Mouse (Mus musculus) embryonic facial prominence, embryonic 12.5 days (tissue): ENCODE measurements around the gene Slamf9. TPM values are rescaled to one million over a fixed set of nuclear protein-coding genes. Genes with fewer than 3 reads are reported as not detected.

ENCODE experiments used
- ATAC-seq: fragments of 200-750 bp; cut with Nextera tagmentation; 2 replicates; pipeline ENCODE4 v1.8.0; 2017; ENCODE audit not compliant: insufficient number of reproducible peaks, insufficient read depth, low FRiP score, low TSS enrichment
- H3K27ac ChIP-seq: fragments of 300-500 bp; sonication (generic); 2 replicates; pipeline ENCODE4 v1.5.1; 2016; ENCODE audit warnings: mild to moderate bottlenecking
- H3K27me3 ChIP-seq: fragments of 300-500 bp; sonication (generic); 2 replicates; pipeline ENCODE4 v1.6.1; 2016; ENCODE audit warnings: mild to moderate bottlenecking, moderate library complexity
- H3K36me3 ChIP-seq: fragments of 300-500 bp; sonication (generic); 2 replicates; pipeline ENCODE4 v1.6.1; 2016; ENCODE audit warnings: mild to moderate bottlenecking
- H3K4me1 ChIP-seq: fragments of 300-500 bp; sonication (generic); 2 replicates; pipeline ENCODE4 v1.6.1; 2016
- H3K4me2 ChIP-seq: fragments of 300-500 bp; sonication (generic); replicated peaks from 2 replicates; pipeline ENCODE4 v1.6.1; 2016; ENCODE audit warnings: mild to moderate bottlenecking, moderate library complexity
- H3K4me3 ChIP-seq: fragments of 300-500 bp; sonication (generic); 2 replicates; pipeline ENCODE4 v1.5.1; 2016; ENCODE audit warnings: mild to moderate bottlenecking
- H3K9ac ChIP-seq: fragments of 300-500 bp; sonication (generic); 2 replicates; pipeline ENCODE4 v1.6.1; 2016; ENCODE audit warnings: mild to moderate bottlenecking, moderate library complexity
- H3K9me3 ChIP-seq: fragments of 300-500 bp; sonication (generic); 2 replicates; pipeline ENCODE4 v1.6.1; 2016; ENCODE audit warnings: mild to moderate bottlenecking, moderate library complexity
- WGBS: fragments of 180-500 bp; shearing (Covaris S2); methylation state at CpG from one replicate; pipeline ENCODE4 v1.1.7; 2016; 5-methylcytosine and 5-hydroxymethylcytosine counted together
- polyA plus RNA-seq: library from polyadenylated mRNA; unstranded; fragments of >200 nt; fragmentation: Nextera tagmentation; extraction: Ambion mirVana; gene quantifications from 2 replicates; pipeline ENCODE4 v1.2.1, GENCODE M21; 2016

Gene Slamf9
- polyA plus RNA-seq, 1 experiment from 2014 or later = 0.41 TPM

DNA sequence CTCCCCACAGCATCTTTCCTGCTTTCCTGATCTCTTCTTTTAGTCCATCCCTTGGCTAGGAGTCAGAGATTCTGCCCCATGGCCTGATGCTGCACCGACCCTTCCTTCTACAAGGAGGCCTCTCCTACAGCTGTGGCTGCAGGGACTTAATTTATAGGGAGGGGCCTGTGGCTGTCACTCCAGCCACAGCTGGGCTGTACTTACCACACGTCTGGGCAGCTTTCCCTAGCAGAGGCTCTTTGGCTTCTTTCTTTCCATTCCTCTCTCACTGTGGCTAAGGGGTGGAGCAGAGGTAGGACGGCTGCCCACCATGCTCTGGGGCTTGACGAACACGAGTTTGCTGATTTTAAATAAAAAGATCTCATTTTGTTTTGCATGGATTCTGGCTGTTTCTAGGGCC, 31.8 kb downstream of the Slamf9 start:
- H3K4me1 ChIP-seq = peaks cover 38% of the 10 kb centered on the region
- no peak overlapping the region for H3K4me3 ChIP-seq
- H3K27me3 ChIP-seq = peaks cover 2% of the 10 kb centered on the region; the same call in 1 of the 2 replicates
- ATAC-seq = no peak
- no peak overlapping the region for H3K4me2 ChIP-seq
- H3K9ac ChIP-seq = no peak overlapping the region; the same call in 1 of the 2 replicates
- whole genome bisulfite sequencing = 54% methylated on average over 5 of the region's 5 CpGs
- no peak overlapping the region for H3K27ac ChIP-seq
- no peaks in the 10 kb centered on the region for H3K9me3 ChIP-seq
- no peaks in the 10 kb centered on the region for H3K36me3 ChIP-seq

- H3K4me3 ChIP-seq = no peak overlapping the region
- no peaks in the 10 kb centered on the region for H3K9me3 ChIP-seq
- H3K4me2 ChIP-seq = no peak overlapping the region
- H3K27ac ChIP-seq = no peak overlapping the region
- no peaks in the 10 kb centered on the region for H3K27me3 ChIP-seq
- H3K36me3 ChIP-seq = no peaks in the 10 kb centered on the region
- WGBS = 88% methylated on average over 3 of the region's 3 CpGs
- no peak overlapping the region for H3K9ac ChIP-seq
- no peak for ATAC-seq
- peaks cover 33% of the 10 kb centered on the region for H3K4me1 ChIP-seq
Observed at GRCm38 (mm10) chr1:172507701-172508100, 32.5 kb downstream of the Slamf9 start.

DNA sequence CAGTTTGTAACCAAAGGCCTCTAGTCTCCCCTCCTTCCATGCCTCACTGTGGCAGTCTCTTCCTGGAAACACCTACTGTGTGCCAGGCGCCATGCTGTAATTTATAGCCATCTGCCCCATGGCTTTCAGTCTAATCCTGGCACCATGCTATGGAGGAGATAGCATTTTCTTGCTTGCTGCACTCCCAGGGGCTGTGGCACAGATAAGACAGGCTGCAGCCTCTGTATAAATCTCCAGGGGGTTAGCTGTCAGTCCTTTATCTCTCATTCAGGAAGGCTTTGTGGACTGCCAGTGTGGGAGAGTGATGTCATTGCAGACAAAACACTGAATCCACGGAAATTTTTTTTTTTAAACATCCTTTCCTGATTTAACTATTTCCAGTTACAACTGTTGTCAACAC, 33.0 kb downstream of the Slamf9 start:
- no peaks in the 10 kb centered on the region for H3K27me3 ChIP-seq
- no peak overlapping the region for H3K9ac ChIP-seq
- H3K36me3 ChIP-seq = no peaks in the 10 kb centered on the region
- ATAC-seq = no peak
- H3K27ac ChIP-seq = no peak overlapping the region
- no peaks in the 10 kb centered on the region for H3K9me3 ChIP-seq
- no peak overlapping the region for H3K4me2 ChIP-seq
- H3K4me3 ChIP-seq = no peak overlapping the region
- H3K4me1 ChIP-seq = peaks cover 28% of the 10 kb centered on the region
- 60% methylated on average over 2 of the region's 2 CpGs for WGBS

DNA sequence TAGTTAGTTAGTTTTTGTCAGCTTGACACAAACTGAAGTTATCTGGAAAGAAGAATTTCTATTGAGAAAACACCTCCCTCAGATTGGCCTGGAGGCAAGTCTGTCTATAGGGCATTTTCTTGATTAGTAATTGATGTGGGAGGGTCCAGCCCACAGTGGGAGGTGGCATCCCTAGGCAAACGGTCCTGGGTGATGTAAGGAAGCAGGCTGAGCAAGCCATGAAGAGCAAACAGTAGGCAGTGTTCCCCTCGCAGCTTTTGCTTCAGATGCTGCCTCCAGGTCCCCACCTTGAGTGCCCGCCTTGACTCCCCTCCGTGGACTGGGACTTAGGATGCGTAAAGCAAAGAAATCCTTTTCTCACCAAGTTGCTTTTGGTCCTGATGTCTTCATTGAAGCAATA, 34.1 kb downstream of the Slamf9 start:
- no peaks in the 10 kb centered on the region for H3K27me3 ChIP-seq
- H3K9me3 ChIP-seq = no peaks in the 10 kb centered on the region
- no peak overlapping the region for H3K4me3 ChIP-seq
- ATAC-seq = no peak
- WGBS = 79% methylated on average over 5 of the region's 5 CpGs
- no peak overlapping the region for H3K9ac ChIP-seq
- H3K27ac ChIP-seq = no peak overlapping the region
- H3K4me1 ChIP-seq = peaks cover 20% of the 10 kb centered on the region
- no peak overlapping the region for H3K4me2 ChIP-seq
- H3K36me3 ChIP-seq = no peaks in the 10 kb centered on the region

DNA sequence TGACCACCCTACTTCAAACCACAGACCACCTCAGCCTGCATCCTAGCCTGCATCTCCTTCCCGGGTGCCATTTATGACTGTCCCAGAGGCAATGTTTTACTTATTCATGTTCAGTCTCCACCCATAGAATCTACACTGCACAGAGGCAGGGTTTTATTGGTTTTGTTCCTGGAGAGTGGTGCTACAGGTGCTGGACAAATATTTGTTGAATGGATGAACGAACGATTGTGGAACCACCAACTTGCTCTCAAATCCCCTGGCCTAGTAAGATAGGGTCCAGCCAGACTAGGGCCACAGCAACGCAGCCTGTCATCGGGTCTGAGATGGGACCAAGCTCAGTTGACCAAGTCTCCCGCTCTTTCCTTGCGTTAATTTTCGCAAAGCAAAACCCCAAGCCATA, 34.8 kb downstream of the Slamf9 start:
- Histone ChIP-seq H3K9ac (no peak overlapping the region), H3K27ac (no peak overlapping the region), H3K27me3 (no peaks in the 10 kb centered on the region), H3K4me1 (peaks cover 13% of the 10 kb centered on the region; the same call in 1 of the 2 replicates), H3K4me3 (no peak overlapping the region), H3K4me2 (peak overlapping the region; percentile 7; the same call in 1 of the 2 replicates), H3K36me3 (no peaks in the 10 kb centered on the region), H3K9me3 (no peaks in the 10 kb centered on the region)
- 42% methylated on average over 8 of the region's 8 CpGs for WGBS
- no peak; the same call in 1 of the 2 replicates for ATAC-seq

DNA sequence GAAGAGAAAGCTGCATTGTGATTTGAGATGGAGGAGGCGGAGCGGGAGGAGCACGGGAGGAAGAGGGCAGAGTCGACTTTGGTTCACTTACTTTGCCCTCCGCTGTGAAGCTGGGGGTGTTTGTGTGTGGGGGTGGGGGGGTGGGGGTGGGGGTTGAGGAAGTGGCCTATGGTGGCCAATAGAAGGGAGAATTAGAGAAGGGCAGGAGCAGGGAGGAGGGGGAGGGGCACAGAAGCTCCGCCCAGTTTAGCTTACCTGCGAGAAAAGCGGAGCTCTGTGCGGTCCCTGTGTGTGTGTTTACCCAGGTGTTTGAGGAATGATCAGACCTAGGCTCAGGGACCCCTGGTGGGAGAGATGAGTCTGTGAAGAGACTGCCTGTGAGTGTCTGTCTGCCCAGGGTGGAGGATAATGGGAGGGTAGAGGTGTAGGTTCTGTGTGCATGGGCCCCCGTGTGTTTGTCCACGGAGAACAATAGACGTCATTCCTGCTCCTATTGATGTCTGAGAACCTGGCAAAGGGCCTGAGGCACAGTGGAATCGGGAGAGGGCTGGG, 35.3 kb downstream of the Slamf9 start:
- Histone ChIP-seq H3K4me2 (peak overlapping the region; percentile 7; the same call in 1 of the 2 replicates), H3K9ac (no peak overlapping the region), H3K27ac (no peak overlapping the region), H3K4me1 (peaks cover 13% of the 10 kb centered on the region; the same call in 1 of the 2 replicates), H3K4me3 (no peak overlapping the region), H3K36me3 (no peaks in the 10 kb centered on the region), H3K27me3 (no peaks in the 10 kb centered on the region), H3K9me3 (no peaks in the 10 kb centered on the region)
- peak; percentile 45; the same call in 1 of the 2 replicates for ATAC-seq
- 16% methylated on average over 13 of the region's 13 CpGs for WGBS

DNA sequence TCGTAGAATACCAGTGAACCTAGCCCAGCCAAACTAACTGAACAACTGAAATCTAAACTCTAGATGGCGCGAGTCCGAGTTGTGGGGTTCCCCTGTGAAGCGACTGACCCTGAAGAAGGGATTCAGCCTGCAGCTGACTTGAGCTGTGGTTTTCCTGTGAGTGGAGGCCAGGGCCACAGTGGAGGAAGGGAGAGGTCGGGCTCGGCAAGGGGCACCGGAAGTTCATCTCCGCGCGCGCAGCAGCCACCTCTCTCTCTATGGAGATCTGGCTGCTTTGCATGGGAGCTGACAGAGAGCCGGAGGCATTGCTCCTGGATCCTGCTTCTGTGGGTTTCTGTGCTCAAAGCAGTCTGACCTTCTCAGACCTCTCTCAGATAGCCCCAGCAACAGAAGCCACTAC, 37.8 kb downstream of the Slamf9 start:
- H3K27ac ChIP-seq = no peak overlapping the region
- H3K4me3 ChIP-seq = no peak overlapping the region
- H3K9me3 ChIP-seq = no peaks in the 10 kb centered on the region
- peak overlapping the region; percentile 36 for H3K4me2 ChIP-seq
- peaks cover 13% of the 10 kb centered on the region; the same call in 1 of the 2 replicates for H3K4me1 ChIP-seq
- ATAC-seq = no peak
- 19% methylated on average over 13 of the region's 13 CpGs for WGBS
- H3K27me3 ChIP-seq = no peaks in the 10 kb centered on the region
- no peak overlapping the region for H3K9ac ChIP-seq
- H3K36me3 ChIP-seq = no peaks in the 10 kb centered on the region

DNA sequence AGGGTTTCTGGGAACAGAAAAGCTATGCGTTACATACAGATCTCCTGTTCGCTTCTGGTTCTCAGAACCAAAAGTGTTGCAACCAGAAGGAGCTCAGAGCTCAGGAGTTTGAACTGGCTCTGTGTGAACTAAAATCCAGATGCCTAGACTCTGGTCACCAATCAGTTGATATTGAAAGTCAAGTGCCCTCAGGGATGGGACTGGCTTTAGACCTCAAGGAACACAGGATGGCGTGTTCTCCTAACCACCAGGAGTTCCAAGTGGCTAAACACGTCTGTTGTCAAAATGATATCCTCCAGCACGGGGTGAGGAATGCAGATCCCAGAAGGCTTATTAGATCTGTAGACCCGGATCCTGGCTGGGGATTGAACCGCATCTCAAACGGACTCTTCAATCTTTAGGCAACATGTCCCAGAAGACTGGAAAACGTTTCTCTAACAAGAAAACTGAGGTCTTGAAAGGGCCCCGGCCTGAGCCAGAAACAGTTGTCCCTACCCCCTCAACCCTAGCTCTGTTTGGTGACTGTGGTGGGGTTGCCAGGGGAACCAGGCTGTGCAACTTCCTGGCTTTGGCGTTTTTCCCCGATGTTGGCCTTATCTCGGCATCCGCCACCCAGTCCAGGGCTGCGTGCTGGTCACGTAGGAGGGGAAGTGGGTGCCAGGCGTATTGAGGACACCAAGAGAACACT, 38.5 kb downstream of the Slamf9 start:
- no peak overlapping the region for H3K4me3 ChIP-seq
- 76% methylated on average over 17 of the region's 17 CpGs for WGBS
- no peaks in the 10 kb centered on the region for H3K27me3 ChIP-seq
- H3K4me2 ChIP-seq = no peak overlapping the region
- H3K36me3 ChIP-seq = no peaks in the 10 kb centered on the region
- ATAC-seq = no peak
- H3K4me1 ChIP-seq = peaks cover 13% of the 10 kb centered on the region; the same call in 1 of the 2 replicates
- H3K27ac ChIP-seq = no peak overlapping the region
- H3K9me3 ChIP-seq = no peaks in the 10 kb centered on the region
- no peak overlapping the region for H3K9ac ChIP-seq

- Histone ChIP-seq H3K27me3 (no peaks in the 10 kb centered on the region), H3K4me1 (peaks cover 13% of the 10 kb centered on the region; the same call in 1 of the 2 replicates), H3K9ac (no peak overlapping the region), H3K9me3 (no peaks in the 10 kb centered on the region), H3K27ac (no peak overlapping the region), H3K4me3 (no peak overlapping the region), H3K36me3 (no peaks in the 10 kb centered on the region), H3K4me2 (no peak overlapping the region)
- 69% methylated on average over 4 of the region's 4 CpGs for WGBS
- ATAC-seq = no peak
Observed at GRCm38 (mm10) chr1:172514213-172514529, 39.0 kb downstream of the Slamf9 start.

- H3K27me3 ChIP-seq = no peaks in the 10 kb centered on the region
- no peaks in the 10 kb centered on the region for H3K9me3 ChIP-seq
- 78% methylated on average over 7 of the region's 7 CpGs for whole genome bisulfite sequencing
- H3K4me2 ChIP-seq = no peak overlapping the region
- H3K36me3 ChIP-seq = no peaks in the 10 kb centered on the region
- no peak overlapping the region for H3K9ac ChIP-seq
- ATAC-seq = no peak
- H3K4me1 ChIP-seq = peaks cover 13% of the 10 kb centered on the region; the same call in 1 of the 2 replicates
- H3K27ac ChIP-seq = no peak overlapping the region
- no peak overlapping the region for H3K4me3 ChIP-seq
Observed at GRCm38 (mm10) chr1:172514551-172515268, 39.6 kb downstream of the Slamf9 start.

DNA sequence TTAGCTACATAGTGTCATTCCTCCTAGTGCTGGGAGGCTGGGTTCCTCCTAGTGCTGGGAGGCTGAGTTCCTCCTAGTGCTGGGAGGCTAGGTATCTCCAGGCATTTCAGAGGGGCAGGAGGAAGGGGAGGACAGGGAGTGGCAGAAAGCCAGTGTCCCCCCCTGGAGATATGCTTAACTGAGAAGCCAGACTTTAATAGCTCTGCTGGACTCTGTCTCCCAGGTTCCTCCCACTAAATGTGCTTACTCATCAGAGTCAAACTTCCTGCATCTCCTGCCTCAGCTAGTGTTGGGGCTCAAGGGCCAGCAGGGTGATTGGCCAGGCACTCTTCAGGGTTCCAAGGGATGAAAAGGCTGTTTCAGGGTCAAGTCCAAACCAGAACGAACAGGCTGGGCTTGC, 40.2 kb downstream of the Slamf9 start:
- no peak overlapping the region for H3K4me3 ChIP-seq
- no peak for ATAC-seq
- H3K27ac ChIP-seq = no peak overlapping the region
- H3K36me3 ChIP-seq = no peaks in the 10 kb centered on the region
- WGBS = 61% methylated on average over 1 of the region's 1 CpGs
- no peak overlapping the region for H3K4me2 ChIP-seq
- H3K27me3 ChIP-seq = no peaks in the 10 kb centered on the region
- peaks cover 13% of the 10 kb centered on the region; the same call in 1 of the 2 replicates for H3K4me1 ChIP-seq
- no peak overlapping the region for H3K9ac ChIP-seq
- no peaks in the 10 kb centered on the region for H3K9me3 ChIP-seq

- Histone ChIP-seq H3K9me3 (no peaks in the 10 kb centered on the region), H3K4me1 (peaks cover 13% of the 10 kb centered on the region; the same call in 1 of the 2 replicates), H3K9ac (no peak overlapping the region), H3K4me2 (no peak overlapping the region), H3K27me3 (no peaks in the 10 kb centered on the region), H3K27ac (no peak overlapping the region), H3K4me3 (no peak overlapping the region), H3K36me3 (no peaks in the 10 kb centered on the region)
- WGBS = 74% methylated on average over 4 of the region's 4 CpGs
- ATAC-seq = no peak
Observed at GRCm38 (mm10) chr1:172518013-172518412, 42.9 kb downstream of the Slamf9 start.
